Mouse (Mus musculus) liver, embryonic 12.5 days (tissue): ENCODE measurements around the gene Ptprb. TPM values are rescaled to one million over a fixed set of nuclear protein-coding genes. Genes with fewer than 3 reads are reported as not detected.

ENCODE experiments used
- ATAC-seq: fragments of 200-750 bp; cut with Nextera tagmentation; 2 replicates; pipeline ENCODE4 v1.8.0; 2017; ENCODE audit warnings: moderate number of reproducible peaks, mild to moderate bottlenecking, moderate library complexity
- H3K27ac ChIP-seq: fragments of 300-500 bp; sonication (generic); 2 replicates; pipeline ENCODE4 v1.5.1; 2016; ENCODE audit warnings: mild to moderate bottlenecking
- H3K27me3 ChIP-seq: fragments of 300-500 bp; sonication (generic); replicated peaks from 2 replicates; pipeline ENCODE4 v1.6.1; 2016; ENCODE audit warnings: mild to moderate bottlenecking, moderate library complexity
- H3K36me3 ChIP-seq: fragments of 300-500 bp; sonication (generic); 2 replicates; pipeline ENCODE4 v1.6.1; 2016; ENCODE audit warnings: mild to moderate bottlenecking, moderate library complexity
- H3K4me1 ChIP-seq: fragments of 300-500 bp; sonication (generic); 2 replicates; pipeline ENCODE4 v1.6.1; 2016
- H3K4me2 ChIP-seq: fragments of 300-500 bp; sonication (generic); 2 replicates; pipeline ENCODE4 v1.6.1; 2016; ENCODE audit warnings: mild to moderate bottlenecking, moderate library complexity
- H3K4me3 ChIP-seq: fragments of 300-500 bp; sonication (generic); 2 replicates; pipeline ENCODE4 v1.5.1; 2016; ENCODE audit warnings: mild to moderate bottlenecking, moderate library complexity
- H3K9ac ChIP-seq: fragments of 300-500 bp; sonication (generic); 2 replicates; pipeline ENCODE4 v1.6.1; 2016; ENCODE audit warnings: mild to moderate bottlenecking, moderate library complexity
- H3K9me3 ChIP-seq: fragments of 300-500 bp; sonication (generic); replicated peaks from 2 replicates; pipeline ENCODE4 v1.6.1; 2016; ENCODE audit warnings: mild to moderate bottlenecking, moderate library complexity
- WGBS: fragments of 180-500 bp; shearing (Covaris S2); methylation state at CpG from one replicate; pipeline ENCODE4 v1.1.7; 2016; ENCODE audit not compliant: insufficient replicate concordance; 5-methylcytosine and 5-hydroxymethylcytosine counted together
- polyA plus RNA-seq: library from polyadenylated mRNA; unstranded; fragments of >200 nt; fragmentation: Nextera tagmentation; extraction: Ambion mirVana; gene quantifications from 2 replicates; pipeline ENCODE4 v1.2.1, GENCODE M21; 2016

The Ptprb gene
- polyA plus RNA-seq, 1 experiment from 2014 or later: 2.4 TPM

GRCm38 (mm10) chr10:116410826-116411225 is 135.5 kb downstream of the Ptprb start:
- no peak overlapping the region for H3K4me3 ChIP-seq
- 42% methylated on average over 9 of the region's 9 CpGs for WGBS
- H3K4me2 ChIP-seq: no peak overlapping the region
- ATAC-seq: no peak
- H3K27me3 ChIP-seq: no peaks in the 10 kb centered on the region
- H3K36me3 ChIP-seq: no peaks in the 10 kb centered on the region
- H3K27ac ChIP-seq: no peak overlapping the region
- no peak overlapping the region for H3K9ac ChIP-seq
- no peaks in the 10 kb centered on the region for H3K9me3 ChIP-seq
- no peaks in the 10 kb centered on the region for H3K4me1 ChIP-seq

GRCm38 (mm10) chr10:116416142-116416541 is 140.8 kb downstream of the Ptprb start:
- Histone ChIP-seq H3K9me3 (no peaks in the 10 kb centered on the region), H3K27ac (no peak overlapping the region), H3K27me3 (no peaks in the 10 kb centered on the region), H3K36me3 (no peaks in the 10 kb centered on the region), H3K4me1 (no peaks in the 10 kb centered on the region), H3K4me2 (no peak overlapping the region), H3K4me3 (no peak overlapping the region), H3K9ac (no peak overlapping the region)
- WGBS: 66% methylated on average over 6 of the region's 6 CpGs
- ATAC-seq: no peak

GRCm38 (mm10) chr10:116416726-116417125 is 141.4 kb downstream of the Ptprb start:
- no peak overlapping the region for H3K4me2 ChIP-seq
- no peak overlapping the region for H3K27ac ChIP-seq
- WGBS: 33% methylated on average over 5 of the region's 5 CpGs
- H3K4me1 ChIP-seq: no peaks in the 10 kb centered on the region
- no peak overlapping the region for H3K4me3 ChIP-seq
- no peaks in the 10 kb centered on the region for H3K36me3 ChIP-seq
- ATAC-seq: no peak
- no peak overlapping the region for H3K9ac ChIP-seq
- H3K27me3 ChIP-seq: no peaks in the 10 kb centered on the region
- H3K9me3 ChIP-seq: no peaks in the 10 kb centered on the region

GRCm38 (mm10) chr10:116418121-116418726 is 142.9 kb downstream of the Ptprb start:
- no peak overlapping the region for H3K4me3 ChIP-seq
- H3K4me1 ChIP-seq: no peaks in the 10 kb centered on the region
- H3K4me2 ChIP-seq: no peak overlapping the region
- no peak overlapping the region for H3K9ac ChIP-seq
- no peak for ATAC-seq
- no peaks in the 10 kb centered on the region for H3K9me3 ChIP-seq
- WGBS: 48% methylated on average over 24 of the region's 24 CpGs
- no peak overlapping the region for H3K27ac ChIP-seq
- no peaks in the 10 kb centered on the region for H3K36me3 ChIP-seq
- H3K27me3 ChIP-seq: no peaks in the 10 kb centered on the region

GRCm38 (mm10) chr10:116420976-116421375 is 145.7 kb downstream of the Ptprb start:
- Histone ChIP-seq H3K4me2 (no peak overlapping the region), H3K36me3 (no peaks in the 10 kb centered on the region), H3K27me3 (no peaks in the 10 kb centered on the region), H3K9me3 (no peaks in the 10 kb centered on the region), H3K4me3 (no peak overlapping the region), H3K27ac (no peak overlapping the region), H3K4me1 (no peaks in the 10 kb centered on the region), H3K9ac (no peak overlapping the region)
- no peak for ATAC-seq
- WGBS: 74% methylated on average over 6 of the region's 6 CpGs

GRCm38 (mm10) chr10:116422551-116422950 is 147.2 kb downstream of the Ptprb start:
- WGBS: 68% methylated on average over 2 of the region's 2 CpGs
- ATAC-seq: no peak
- H3K4me2 ChIP-seq: no peak overlapping the region
- no peaks in the 10 kb centered on the region for H3K4me1 ChIP-seq
- no peaks in the 10 kb centered on the region for H3K9me3 ChIP-seq
- no peaks in the 10 kb centered on the region for H3K36me3 ChIP-seq
- H3K27ac ChIP-seq: no peak overlapping the region
- no peak overlapping the region for H3K4me3 ChIP-seq
- H3K27me3 ChIP-seq: no peaks in the 10 kb centered on the region
- no peak overlapping the region for H3K9ac ChIP-seq

GRCm38 (mm10) chr10:116424921-116425320 is 149.6 kb downstream of the Ptprb start:
- Histone ChIP-seq H3K4me3 (no peak overlapping the region), H3K36me3 (no peaks in the 10 kb centered on the region), H3K27ac (no peak overlapping the region), H3K9me3 (no peaks in the 10 kb centered on the region), H3K4me1 (no peaks in the 10 kb centered on the region), H3K4me2 (no peak overlapping the region), H3K27me3 (no peaks in the 10 kb centered on the region), H3K9ac (no peak overlapping the region)
- no peak for ATAC-seq
- 68% methylated on average over 6 of the region's 6 CpGs for WGBS

GRCm38 (mm10) chr10:116426176-116426575 is 150.9 kb downstream of the Ptprb start:
- no peak overlapping the region for H3K4me2 ChIP-seq
- no peaks in the 10 kb centered on the region for H3K27me3 ChIP-seq
- no peaks in the 10 kb centered on the region for H3K9me3 ChIP-seq
- no peak overlapping the region for H3K9ac ChIP-seq
- 57% methylated on average over 7 of the region's 7 CpGs for WGBS
- no peaks in the 10 kb centered on the region for H3K36me3 ChIP-seq
- H3K27ac ChIP-seq: no peak overlapping the region
- H3K4me1 ChIP-seq: no peaks in the 10 kb centered on the region
- no peak for ATAC-seq
- no peak overlapping the region for H3K4me3 ChIP-seq

GRCm38 (mm10) chr10:116428026-116428780 is 152.9 kb downstream of the Ptprb start:
- ATAC-seq: no peak
- Histone ChIP-seq H3K4me1 (no peaks in the 10 kb centered on the region), H3K9me3 (no peaks in the 10 kb centered on the region), H3K27ac (no peak overlapping the region), H3K36me3 (no peaks in the 10 kb centered on the region), H3K4me2 (no peak overlapping the region), H3K4me3 (no peak overlapping the region), H3K27me3 (no peaks in the 10 kb centered on the region), H3K9ac (no peak overlapping the region)
- WGBS: 83% methylated on average over 26 of the region's 26 CpGs

- WGBS: 71% methylated on average over 7 of the region's 7 CpGs
- no peak for ATAC-seq
Measured at GRCm38 (mm10) chr10:116432421-116432820, 157.1 kb downstream of the Ptprb start.

GRCm38 (mm10) chr10:116435455-116435854 is 160.1 kb downstream of the Ptprb start:
- Histone ChIP-seq H3K36me3 (no peaks in the 10 kb centered on the region), H3K27me3 (no peaks in the 10 kb centered on the region), H3K9ac (no peak overlapping the region), H3K4me1 (no peaks in the 10 kb centered on the region), H3K27ac (no peak overlapping the region), H3K4me3 (no peak overlapping the region), H3K4me2 (no peak overlapping the region), H3K9me3 (peaks cover 22% of the 10 kb centered on the region)
- ATAC-seq: no peak
- 76% methylated on average over 12 of the region's 12 CpGs for WGBS

More at GRCm38 (mm10) chr10:116432421-116432820, 157.1 kb downstream of the Ptprb start:
- Histone ChIP-seq H3K9me3 (no peaks in the 10 kb centered on the region), H3K9ac (no peak overlapping the region), H3K27me3 (no peaks in the 10 kb centered on the region), H3K4me1 (no peaks in the 10 kb centered on the region), H3K4me2 (no peak overlapping the region), H3K27ac (no peak overlapping the region), H3K4me3 (no peak overlapping the region), H3K36me3 (no peaks in the 10 kb centered on the region)
